Mouse (Mus musculus): Measurements from ENCODE around the gene D2hgdh. TPM values are rescaled to one million over a fixed set of nuclear protein-coding genes. Genes with fewer than 3 reads are reported as not detected.

D2hgdh gene
- polyA plus RNA-seq, 1 experiment: 7.6 TPM

DNA sequence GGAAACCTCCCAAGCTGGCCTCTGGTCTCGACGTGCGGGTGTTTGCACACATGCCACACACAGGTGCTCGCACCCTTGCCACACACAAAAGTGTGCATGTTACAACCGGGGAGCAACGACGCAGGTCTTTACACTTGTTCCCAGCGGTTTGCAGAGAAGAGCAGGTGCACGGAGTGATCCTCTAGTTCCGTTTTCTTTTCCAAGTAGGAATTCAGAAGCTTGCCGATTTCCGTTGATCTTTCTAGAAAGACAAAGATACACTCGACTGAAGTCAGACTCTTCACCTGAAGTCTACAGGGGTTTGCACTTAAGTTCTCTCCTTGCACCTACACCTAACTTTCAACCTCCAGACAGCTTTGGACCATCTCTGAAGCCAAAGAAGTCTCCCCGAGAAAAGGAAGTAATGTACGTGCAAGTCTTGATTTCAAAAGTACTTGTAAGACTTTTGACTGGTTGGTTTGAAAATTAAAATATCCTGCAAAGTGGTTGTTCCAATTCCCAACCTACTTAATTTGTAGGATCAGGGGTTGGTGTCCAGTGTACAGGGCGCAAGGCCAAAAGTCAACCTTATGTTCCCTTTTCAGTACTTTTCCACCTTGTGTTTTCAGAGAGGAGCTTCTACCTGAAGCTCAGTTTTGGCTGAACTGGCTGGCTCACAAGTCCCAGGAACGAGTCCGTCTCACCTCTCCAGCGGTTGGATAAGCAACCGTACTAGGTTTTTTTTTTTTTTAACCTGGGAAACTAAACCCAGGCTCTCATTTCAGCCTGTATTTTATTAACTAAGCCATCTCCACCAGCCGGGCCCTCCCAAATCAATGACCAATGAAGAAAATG, 23.8 kb upstream of the D2hgdh start:
- peak overlapping the region; percentile 86 for H3ac ChIP-seq (ENCODE audit: control insufficient read depth, insufficient read length)
- H3K4me2 ChIP-seq (ENCODE audit: low read depth): peak overlapping the region; percentile 86
- no peaks in the 10 kb centered on the region for H3K27me3 ChIP-seq (ENCODE audit: control insufficient read depth, insufficient read depth, insufficient read length)
- peaks cover 29% of the 10 kb centered on the region for H3K79me2 ChIP-seq (ENCODE audit: control insufficient read depth, insufficient read depth)
- no peak for TF ChIP-seq USF1 (IDR thresholded peaks at IDR 0.05; ENCODE audit: low read depth)
- TF ChIP-seq MYOG (IDR thresholded peaks at IDR 0.05; ENCODE audit: control insufficient read depth in 1 of 3, insufficient read depth in 1 of 3, insufficient read length in 2 of 3, low read depth in 2 of 3): no peak
- peaks cover 6% of the 10 kb centered on the region for H3K36me3 ChIP-seq (ENCODE audit: control insufficient read depth, insufficient read depth)
- peak overlapping the region; percentile 63 for H3K4me3 ChIP-seq

GRCm38 (mm10) chr1:93801741-93802238, 22.9 kb upstream of the D2hgdh start, which contains the start of gene Dtymk:
TSS of gene Dtymk (minus strand) at chr1:93801934.
- TF ChIP-seq MYOD1 (IDR thresholded peaks at IDR 0.05; ENCODE audit: control insufficient read depth in 1 of 3, insufficient read length in 2 of 3, low read depth in 2 of 3) (peak in 1 of 3 experiments; percentile 10), MYOG (IDR thresholded peaks at IDR 0.05; ENCODE audit: control insufficient read depth in 1 of 3, insufficient read depth in 1 of 3, insufficient read length in 2 of 3, low read depth in 2 of 3) (no peak), TCF3 (IDR thresholded peaks at IDR 0.05; ENCODE audit: insufficient read length, low read depth) (no peak), USF1 (IDR thresholded peaks at IDR 0.05; ENCODE audit: low read depth) (peak; percentile 90), SRF (IDR thresholded peaks at IDR 0.05; ENCODE audit: control insufficient read depth, insufficient read length, low read depth) (no peak), CEBPB (IDR thresholded peaks at IDR 0.05; ENCODE audit: insufficient read depth, poor library complexity, severe bottlenecking) (0 out of 2 replicates have a peak, but pooled peaks have one; percentile 22), MAX (IDR thresholded peaks at IDR 0.05; ENCODE audit: low read depth) (peak; percentile 28), E2F4 (IDR thresholded peaks at IDR 0.05; ENCODE audit: insufficient read depth) (peak; percentile 47), POLR2AphosphoS2 (IDR thresholded peaks at IDR 0.05; ENCODE audit: insufficient read length, low read depth) (peak; percentile 90), REST (IDR thresholded peaks at IDR 0.05; ENCODE audit: insufficient read depth, insufficient read length) (peak; percentile 56), TCF12 (IDR thresholded peaks at IDR 0.05; ENCODE audit: insufficient read depth, poor library complexity, severe bottlenecking) (no peak), POLR2A (IDR thresholded peaks at IDR 0.05; ENCODE audit: insufficient read length, low read depth) (peak; percentile 94)
- Histone ChIP-seq H3K4me3 (peak within 1 kb of the TSS; percentile 63), H3K27me3 (ENCODE audit: control insufficient read depth, insufficient read depth, insufficient read length) (no peaks in the 10 kb centered on the region), H3K79me2 (ENCODE audit: control insufficient read depth, insufficient read depth) (peaks cover 35% of the 10 kb centered on the region), H3K4me2 (ENCODE audit: low read depth) (peak within 1 kb of the TSS; percentile 98), H3ac (ENCODE audit: control insufficient read depth, insufficient read length) (peak within 1 kb of the TSS; percentile 86), H3K36me3 (ENCODE audit: control insufficient read depth, insufficient read depth) (peaks cover 10% of the 10 kb centered on the region)

DNA sequence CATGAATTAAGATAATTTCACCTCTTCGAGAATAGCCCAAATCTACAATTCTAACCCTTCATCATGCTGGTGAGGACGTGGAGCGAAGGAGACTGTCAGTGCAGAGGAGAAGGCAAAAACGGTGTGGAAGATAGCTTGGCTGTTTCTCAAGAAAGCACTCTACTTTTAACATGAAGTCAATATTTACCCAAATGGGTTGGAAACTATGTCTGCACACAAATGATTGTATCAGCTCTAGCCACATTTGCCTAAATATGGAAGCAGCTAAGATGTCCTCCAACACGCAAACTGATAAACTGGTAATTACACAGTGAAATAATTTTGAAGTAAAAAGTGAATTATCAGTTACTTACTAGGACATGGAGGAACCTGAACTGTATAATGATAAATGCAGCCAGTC, 21.9 kb upstream of the D2hgdh start:
- peaks cover 10% of the 10 kb centered on the region for H3K36me3 ChIP-seq (ENCODE audit: control insufficient read depth, insufficient read depth)
- peaks cover 35% of the 10 kb centered on the region for H3K79me2 ChIP-seq (ENCODE audit: control insufficient read depth, insufficient read depth)
- H3ac ChIP-seq (ENCODE audit: control insufficient read depth, insufficient read length): peak overlapping the region; percentile 52
- peak overlapping the region; percentile 63 for H3K4me3 ChIP-seq
- TF ChIP-seq TCF3 (IDR thresholded peaks at IDR 0.05; ENCODE audit: insufficient read length, low read depth) (no peak), POLR2A (IDR thresholded peaks at IDR 0.05; ENCODE audit: insufficient read length, low read depth) (no peak), REST (IDR thresholded peaks at IDR 0.05; ENCODE audit: insufficient read depth, insufficient read length) (no peak), SRF (IDR thresholded peaks at IDR 0.05; ENCODE audit: control insufficient read depth, insufficient read length, low read depth) (no peak), MYOG (IDR thresholded peaks at IDR 0.05; ENCODE audit: control insufficient read depth in 1 of 3, insufficient read depth in 1 of 3, insufficient read length in 2 of 3, low read depth in 2 of 3) (no peak), POLR2AphosphoS2 (IDR thresholded peaks at IDR 0.05; ENCODE audit: insufficient read length, low read depth) (no peak), E2F4 (IDR thresholded peaks at IDR 0.05; ENCODE audit: insufficient read depth) (no peak), MAX (IDR thresholded peaks at IDR 0.05; ENCODE audit: low read depth) (no peak), CEBPB (IDR thresholded peaks at IDR 0.05; ENCODE audit: insufficient read depth, poor library complexity, severe bottlenecking) (no peak), USF1 (IDR thresholded peaks at IDR 0.05; ENCODE audit: low read depth) (no peak), TCF12 (IDR thresholded peaks at IDR 0.05; ENCODE audit: insufficient read depth, poor library complexity, severe bottlenecking) (no peak), MYOD1 (IDR thresholded peaks at IDR 0.05; ENCODE audit: control insufficient read depth in 1 of 3, insufficient read length in 2 of 3, low read depth in 2 of 3) (no peak)
- H3K27me3 ChIP-seq (ENCODE audit: control insufficient read depth, insufficient read depth, insufficient read length): no peaks in the 10 kb centered on the region
- peak overlapping the region; percentile 98 for H3K4me2 ChIP-seq (ENCODE audit: low read depth)

DNA sequence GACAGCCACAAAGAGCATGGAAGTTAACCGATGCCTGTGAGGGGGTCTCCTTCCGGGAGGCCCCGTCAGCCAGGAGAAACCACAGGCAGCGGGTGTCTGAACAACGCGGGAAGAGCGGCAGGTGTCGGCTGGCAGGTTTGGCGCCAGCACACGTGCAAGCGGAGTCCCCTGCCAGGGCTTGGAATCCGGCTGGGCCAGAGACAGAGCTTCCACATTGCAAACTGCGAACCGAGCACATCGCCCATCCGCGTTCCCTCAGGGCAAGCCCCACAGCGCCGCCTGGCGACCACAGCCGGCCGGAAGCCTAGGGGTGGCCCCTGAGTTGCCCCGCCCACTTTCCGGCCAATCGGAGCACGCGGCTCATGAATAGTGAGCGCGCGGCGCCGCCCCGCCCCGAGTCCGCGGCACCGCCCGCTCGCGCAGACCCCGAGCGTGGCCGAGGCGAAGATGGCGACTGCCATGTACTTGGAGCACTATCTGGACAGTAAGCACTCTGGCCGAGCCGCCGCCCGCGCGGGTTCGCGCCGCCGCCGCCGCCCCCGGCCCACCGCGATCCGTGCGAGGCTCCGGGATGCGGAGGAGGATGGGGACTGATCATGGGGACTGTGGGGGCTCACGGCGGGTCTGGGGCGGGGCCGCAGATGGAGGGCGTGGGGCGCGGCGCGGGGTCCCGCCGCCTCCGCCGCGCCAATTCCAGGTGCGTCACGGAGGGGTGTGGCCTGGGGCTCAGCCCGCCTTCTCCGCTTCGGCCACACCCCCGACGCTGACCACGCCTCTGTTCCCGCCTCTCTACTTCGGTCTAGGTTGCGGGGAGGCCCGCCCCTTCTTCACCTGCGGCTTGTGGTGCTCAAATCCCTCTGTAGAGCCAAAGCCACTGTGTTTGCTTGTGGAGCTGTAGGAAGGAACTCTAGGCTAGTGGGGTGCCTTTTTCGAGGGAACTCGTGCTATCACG, 20.9 kb upstream of the D2hgdh start, which contains the start of gene Ing5:
TSS of gene Ing5 (plus strand) at position 410 of the 952 bp plus-strand sequence.
- TF ChIP-seq MYOD1 (IDR thresholded peaks at IDR 0.05; ENCODE audit: control insufficient read depth in 1 of 3, insufficient read length in 2 of 3, low read depth in 2 of 3) (peak in 1 of 3 experiments; percentile 49), MAX (IDR thresholded peaks at IDR 0.05; ENCODE audit: low read depth) (no peak), CEBPB (IDR thresholded peaks at IDR 0.05; ENCODE audit: insufficient read depth, poor library complexity, severe bottlenecking) (no peak), POLR2A (IDR thresholded peaks at IDR 0.05; ENCODE audit: insufficient read length, low read depth) (peak; percentile 73), SRF (IDR thresholded peaks at IDR 0.05; ENCODE audit: control insufficient read depth, insufficient read length, low read depth) (peak; percentile 13), POLR2AphosphoS2 (IDR thresholded peaks at IDR 0.05; ENCODE audit: insufficient read length, low read depth) (peak; percentile 77), MYOG (IDR thresholded peaks at IDR 0.05; ENCODE audit: control insufficient read depth in 1 of 3, insufficient read depth in 1 of 3, insufficient read length in 2 of 3, low read depth in 2 of 3) (peak in 1 of 3 experiments; percentile 29), E2F4 (IDR thresholded peaks at IDR 0.05; ENCODE audit: insufficient read depth) (no peak), REST (IDR thresholded peaks at IDR 0.05; ENCODE audit: insufficient read depth, insufficient read length) (no peak), USF1 (IDR thresholded peaks at IDR 0.05; ENCODE audit: low read depth) (no peak), TCF3 (IDR thresholded peaks at IDR 0.05; ENCODE audit: insufficient read length, low read depth) (no peak), TCF12 (IDR thresholded peaks at IDR 0.05; ENCODE audit: insufficient read depth, poor library complexity, severe bottlenecking) (no peak)

More for the DNA sequence above, 20.9 kb upstream of the D2hgdh start, which contains the start of gene Ing5:
- peaks cover 10% of the 10 kb centered on the region for H3K36me3 ChIP-seq (ENCODE audit: control insufficient read depth, insufficient read depth)
- peak within 1 kb of the TSS; percentile 63 for H3K4me3 ChIP-seq
- H3K79me2 ChIP-seq (ENCODE audit: control insufficient read depth, insufficient read depth): peaks cover 35% of the 10 kb centered on the region
- peak within 1 kb of the TSS; percentile 98 for H3K4me2 ChIP-seq (ENCODE audit: low read depth)
- peak within 1 kb of the TSS; percentile 52 for H3ac ChIP-seq (ENCODE audit: control insufficient read depth, insufficient read length)
- no peaks in the 10 kb centered on the region for H3K27me3 ChIP-seq (ENCODE audit: control insufficient read depth, insufficient read depth, insufficient read length)

Measured in myocyte (in vitro differentiated cells).